Mouse (Mus musculus): Measurements from ENCODE around the gene Eif3f. TPM values are rescaled to one million over a fixed set of nuclear protein-coding genes. Genes with fewer than 3 reads are reported as not detected.

Eif3f gene
- total RNA-seq, 2 experiments from 2014 or later: 96.9 to 100.0 TPM

DNA sequence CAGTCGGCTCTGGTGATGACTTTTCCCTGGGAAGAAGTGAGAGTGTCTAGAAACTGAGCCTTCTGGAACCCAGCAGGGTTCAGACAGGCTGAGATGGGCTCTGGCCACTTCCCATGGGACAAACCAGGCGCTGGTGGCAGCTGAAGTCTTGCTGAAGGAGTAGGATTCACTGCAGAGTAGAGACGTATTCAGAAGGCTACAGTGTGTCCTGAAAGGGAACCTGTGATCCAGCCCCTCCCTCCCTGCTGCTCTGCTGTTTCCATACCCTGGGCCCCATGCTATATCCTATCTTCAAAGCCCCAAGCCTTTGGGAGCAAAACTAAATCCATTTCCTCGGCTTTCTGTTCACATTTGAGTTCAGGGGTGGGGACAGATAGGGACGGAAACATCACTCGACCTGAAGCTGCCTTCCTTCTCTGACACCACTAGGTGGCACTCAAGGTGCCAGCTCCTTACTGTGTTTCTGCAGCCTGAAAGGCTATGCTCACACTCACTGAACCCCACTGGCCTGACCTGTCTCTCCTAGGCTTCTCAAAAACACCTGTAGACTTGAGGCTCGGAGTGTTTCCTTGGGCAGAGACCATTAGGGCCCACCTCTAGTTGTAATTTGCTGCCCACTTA is 32.6 kb downstream of the Eif3f start:
- peak; percentile 61 to 75 for DNase-seq (ENCODE audit: low spot score in 2 of 2)

DNA sequence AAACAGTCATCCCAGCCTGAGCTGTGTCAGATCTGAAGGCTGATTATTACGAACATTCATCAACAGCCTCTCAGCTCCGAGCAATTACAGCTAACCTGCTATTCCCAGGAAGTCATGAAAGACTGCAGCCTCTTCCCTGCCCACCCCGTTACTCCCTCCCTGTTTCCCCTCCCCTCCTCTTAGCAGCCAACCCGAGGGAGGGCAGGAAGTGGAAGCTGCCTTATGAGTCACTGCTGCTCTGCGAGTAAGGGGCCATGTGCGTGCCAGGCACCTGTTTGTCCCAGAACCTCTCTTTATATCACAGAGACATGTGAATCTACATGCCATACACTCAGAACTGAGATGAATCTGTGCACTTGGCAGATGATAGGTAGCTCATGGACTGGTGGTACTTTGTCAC is 34.0 kb downstream of the Eif3f start:
- DNase-seq (ENCODE audit: low spot score in 2 of 2): no peak

DNA sequence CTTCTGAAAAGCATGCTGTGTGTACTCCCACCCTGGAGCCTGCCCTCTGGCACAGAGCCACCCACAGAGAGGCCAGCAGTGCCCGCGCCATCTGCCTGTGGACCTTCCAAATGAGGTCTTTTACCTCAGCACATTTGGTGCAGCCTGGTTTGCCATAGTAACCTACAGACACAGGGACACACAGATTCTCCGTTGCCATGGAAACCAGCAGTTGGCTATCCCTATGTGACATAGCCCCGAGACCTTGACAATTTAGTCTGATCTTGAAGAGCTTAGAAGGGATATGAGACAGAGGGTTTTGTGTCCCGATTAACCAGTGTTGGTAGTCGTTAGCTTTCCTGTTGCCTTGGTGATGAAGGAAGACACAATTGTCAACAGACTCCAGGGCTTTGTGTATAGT is 38.1 kb downstream of the Eif3f start:
- peak in 1 of 2 experiments; percentile 31 for DNase-seq (ENCODE audit: low spot score in 2 of 2)

- DNase-seq (ENCODE audit: low spot score in 2 of 2): no peak
Observed at GRCm38 (mm10) chr7:108985934-108986708, 51.9 kb downstream of the Eif3f start.

DNA sequence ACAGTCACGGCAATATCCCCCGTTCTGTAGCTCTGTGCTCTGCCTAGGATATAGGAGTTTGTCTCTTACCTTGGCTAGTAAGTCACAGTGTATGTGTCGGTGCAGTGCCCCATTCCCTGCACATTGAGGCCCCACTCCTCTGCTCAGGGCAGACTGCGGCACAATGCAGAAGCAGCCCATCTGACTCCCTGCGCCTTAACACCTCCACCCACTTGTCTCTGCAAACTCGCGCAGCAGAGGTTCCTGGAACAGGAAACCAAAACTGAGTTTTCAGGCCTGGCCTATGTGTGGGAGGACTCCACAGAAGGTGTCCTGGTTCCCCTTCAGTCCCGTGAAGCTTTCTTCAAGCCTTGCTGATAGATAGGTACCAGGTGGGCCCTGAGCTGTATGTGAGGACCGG is 57.0 kb downstream of the Eif3f start:
- DNase-seq (ENCODE audit: low spot score in 2 of 2): no peak

Other genes starting within 250 kb of the Eif3f start
- gene Olfr512, start 221.1 kb upstream of the Eif3f start, total RNA-seq (2021): not detected
- gene Olfr513, start 183.4 kb upstream of the Eif3f start, total RNA-seq (2021): not detected
- gene Olfr514, start 108.4 kb upstream of the Eif3f start, total RNA-seq (2021): not detected
- gene Olfr516, start 83.9 kb upstream of the Eif3f start, total RNA-seq (2021): not detected
- gene Olfr517, start 62.0 kb upstream of the Eif3f start, total RNA-seq (2021): not detected
- gene Olfr518, start 49.4 kb upstream of the Eif3f start, total RNA-seq (2021): not detected
- gene Olfr519, start 40.0 kb upstream of the Eif3f start, total RNA-seq (2021): not detected
- gene Nlrp10, start 4.2 kb upstream of the Eif3f start, total RNA-seq (2021): under 1 TPM; 0.25 to 0.45 TPM
- gene Tub, start 15.9 kb downstream of the Eif3f start, total RNA-seq (2021): 100 to 1,000 TPM; 143 to 153 TPM
- 10 to 100 TPM; 54.0 to 57.9 TPM for gene Ric3, start 148.9 kb downstream of the Eif3f start, total RNA-seq (2021)
- 10 to 100 TPM; 53.8 to 60.2 TPM for gene Lmo1, start 240.8 kb downstream of the Eif3f start, total RNA-seq (2021)

Data from layer of hippocampus, postnatal 14 days (tissue).